Mouse (Mus musculus): ENCODE measurements at regions not wholly inside any gene's neighbourhood (a gene's known extent, or its start where the extent isn't known, plus 50 kb on each side); places are given as distances from the start of the nearest gene placed in this dataset.

GRCm38 (mm10) chr17:7443822-7444221 is 58.6 kb upstream of the Unc93a2 start:
- TF ChIP-seq CTCF (IDR thresholded peaks at IDR 0.05; ENCODE audit: borderline replicate concordance, insufficient read depth, low read depth, low read length) (no peak), POLR2A (IDR thresholded peaks at IDR 0.05; ENCODE audit: borderline replicate concordance, insufficient read depth, low read length) (no peak)

All from cerebellum, adult 2 months (tissue).